ENCODE assay signal across 11 mouse cellular contexts in the genomic region with DNA sequence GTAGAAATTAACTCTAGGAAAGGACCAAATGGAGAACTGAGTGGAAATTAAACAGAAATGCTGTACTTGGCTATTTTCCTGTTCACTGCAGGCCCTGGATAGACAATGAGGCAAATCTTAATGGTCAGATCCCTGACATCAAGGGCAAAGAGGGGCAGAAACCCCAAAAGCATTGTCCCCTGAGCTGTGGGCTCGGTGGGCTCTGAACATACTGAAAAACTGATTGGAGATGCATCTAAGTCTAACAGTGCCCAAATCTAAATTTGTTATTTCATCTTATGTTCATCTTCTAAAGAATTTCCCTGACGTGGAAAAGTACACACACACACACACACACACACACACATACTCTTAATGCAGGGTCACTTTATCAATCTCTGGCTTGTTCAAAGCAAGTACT. TPM values are rescaled to one million over a fixed set of nuclear protein-coding genes. Genes with fewer than 3 reads are reported as not detected.
A peak's percentile ranks its signal among the peaks of the same experiment; 100 is the strongest.
DNase-seq lines count a peak whose midpoint lies in the region; ATAC-seq and TF ChIP-seq lines count a peak whose summit lies in the region.
"Had no signal": no experiment of that assay in that cellular context is flagged by ENCODE, and none has a peak within 500 bp of the region (broad histone marks: within the 10 kb centered on the region; RNA-seq: fewer than 3 reads in every experiment).

No protein-coding gene starts in this region.

- H3K27me3 ChIP-seq in heart, postnatal 0 days (ENCODE audit: control insufficient read depth, insufficient read depth, low read length), result no peaks in the 10 kb centered on the region
- no peaks in the 10 kb centered on the region for H3K27me3 ChIP-seq in embryonic facial prominence, embryonic 13.5 days
- no peaks in the 10 kb centered on the region for H3K27me3 ChIP-seq in hindbrain, embryonic 14.5 days (ENCODE audit: control insufficient read depth, insufficient read depth, low read length)
- H3K27me3 ChIP-seq in midbrain, embryonic 12.5 days, result no peaks in the 10 kb centered on the region; the same call in 1 of the 2 replicates

- H3K4me2 ChIP-seq in heart, postnatal 0 days (ENCODE audit: low read depth, low read length), result peak overlapping the region; percentile 94
- H3K4me2 ChIP-seq in embryonic facial prominence, embryonic 13.5 days, result peak overlapping the region; percentile 81
- H3K4me2 ChIP-seq in hindbrain, embryonic 14.5 days (replicated peaks), result peak overlapping the region; percentile 84
- H3K4me2 ChIP-seq in midbrain, embryonic 12.5 days (replicated peaks), result peak overlapping the region; percentile 61

- peak overlapping the region; percentile 73 for H3K4me3 ChIP-seq in heart, postnatal 0 days (ENCODE audit: low read depth, low read length)
- H3K4me3 ChIP-seq in embryonic facial prominence, embryonic 13.5 days, result peak overlapping the region; percentile 78; the same call in 1 of the 2 replicates
- peak overlapping the region; percentile 54 for H3K4me3 ChIP-seq in hindbrain, embryonic 14.5 days (replicated peaks; ENCODE audit: low read length)
- H3K4me3 ChIP-seq in midbrain, embryonic 12.5 days, result peak overlapping the region; percentile 78

- no peaks in the 10 kb centered on the region for H3K9me3 ChIP-seq in heart, postnatal 0 days (replicated peaks; ENCODE audit: control insufficient read depth, low read length)
- H3K9me3 ChIP-seq in embryonic facial prominence, embryonic 13.5 days, result no peaks in the 10 kb centered on the region
- no peaks in the 10 kb centered on the region for H3K9me3 ChIP-seq in hindbrain, embryonic 14.5 days (ENCODE audit: control insufficient read depth, low read length)
- H3K9me3 ChIP-seq in midbrain, embryonic 12.5 days, result no peaks in the 10 kb centered on the region
- H3K9me3 ChIP-seq: G1E had no signal

- no peaks in the 10 kb centered on the region for H3K4me1 ChIP-seq in heart, postnatal 0 days (ENCODE audit: control insufficient read depth, insufficient read depth)
- peaks cover 16% of the 10 kb centered on the region for H3K4me1 ChIP-seq in embryonic facial prominence, embryonic 13.5 days
- peaks cover 28% of the 10 kb centered on the region for H3K4me1 ChIP-seq in hindbrain, embryonic 14.5 days (replicated peaks; ENCODE audit: control insufficient read depth, insufficient read depth, low read length)
- H3K4me1 ChIP-seq in midbrain, embryonic 12.5 days, result peaks cover 20% of the 10 kb centered on the region

- no peak for TF ChIP-seq EP300 in heart, postnatal 0 days (IDR thresholded peaks at IDR 0.05; ENCODE audit: low read depth)

- 0 out of 2 replicates have a peak overlapping the region, but pooled peaks have one; percentile 65 for H3K9ac ChIP-seq in heart, postnatal 0 days (replicated peaks; ENCODE audit: low read depth, low read length)
- 0 out of 2 replicates have a peak overlapping the region, but pooled peaks have one; percentile 84 for H3K9ac ChIP-seq in embryonic facial prominence, embryonic 13.5 days
- H3K9ac ChIP-seq in hindbrain, embryonic 14.5 days, result peak overlapping the region; percentile 82
- H3K9ac ChIP-seq in midbrain, embryonic 12.5 days (replicated peaks), result peak overlapping the region; percentile 85; the same call in 1 of the 2 replicates

- ATAC-seq in heart, postnatal 0 days (ENCODE audit: insufficient read depth, low read depth), result no peak
- no peak for ATAC-seq in embryonic facial prominence, embryonic 13.5 days (ENCODE audit: insufficient number of reproducible peaks, insufficient read depth, low FRiP score, low TSS enrichment, low read depth)
- no peak for ATAC-seq in hindbrain, embryonic 14.5 days (ENCODE audit: low FRiP score)
- ATAC-seq in midbrain, embryonic 12.5 days (ENCODE audit: low FRiP score, low read depth), result no peak

- peak overlapping the region; percentile 73 for H3K27ac ChIP-seq in heart, postnatal 0 days (ENCODE audit: low read depth)
- H3K27ac ChIP-seq in embryonic facial prominence, embryonic 13.5 days, result no peak overlapping the region
- H3K27ac ChIP-seq in hindbrain, embryonic 14.5 days, result peak overlapping the region; percentile 97
- peak overlapping the region; percentile 96 for H3K27ac ChIP-seq in midbrain, embryonic 12.5 days (replicated peaks)

- H3K36me3 ChIP-seq in heart, postnatal 0 days (replicated peaks; ENCODE audit: control insufficient read depth, insufficient read depth, low read length), result no peaks in the 10 kb centered on the region
- no peaks in the 10 kb centered on the region for H3K36me3 ChIP-seq in embryonic facial prominence, embryonic 13.5 days
- H3K36me3 ChIP-seq in hindbrain, embryonic 14.5 days (replicated peaks; ENCODE audit: control insufficient read depth, insufficient read depth), result no peaks in the 10 kb centered on the region
- H3K36me3 ChIP-seq in midbrain, embryonic 12.5 days, result no peaks in the 10 kb centered on the region
- H3K36me3 ChIP-seq: G1E had no signal

- no peak for DNase-seq in heart, postnatal 0 days (ENCODE audit: low spot score)
- DNase-seq in heart, adult 8-10 months (ENCODE audit: low spot score), result no peak
- DNase-seq in hindbrain, embryonic 14.5 days (ENCODE audit: low spot score), result no peak
- no peak for DNase-seq in urinary bladder, postnatal 10 days (ENCODE audit: low spot score)
- no peak for DNase-seq in lung, postnatal 10 days
- no peak for DNase-seq in urinary bladder, adult 2 months (ENCODE audit: low spot score)

- no peak for TF ChIP-seq CTCF in heart, postnatal 0 days (IDR thresholded peaks at IDR 0.05; ENCODE audit: low read depth)

- WGBS in heart, postnatal 0 days, result 67% methylated on average over 2 of the region's 2 CpGs
- 63% methylated on average over 2 of the region's 2 CpGs for WGBS in embryonic facial prominence, embryonic 13.5 days
- 65% methylated on average over 2 of the region's 2 CpGs for WGBS in hindbrain, embryonic 14.5 days
- WGBS in midbrain, embryonic 12.5 days, result 74% methylated on average over 2 of the region's 2 CpGs

RNA-seq across cellular contexts. Expression of gene Apbb1, which starts 0.5 kb away (rescaled TPM):
- total RNA-seq in heart, postnatal 0 days (2014; rRNA removed; ENCODE audit: low replicate concordance), result 48.0 and 170 TPM in 2 replicates
- 67.3 and 69.7 TPM in 2 replicates for polyA plus RNA-seq in heart, postnatal 0 days (2015; fragmentation: Nextera tagmentation; extraction: Ambion mirVana)
- total RNA-seq in heart, adult 8-10 months (2022), result 100 to 1,000 TPM; 118 to 143 (median 136) TPM
- 59.9 and 62.3 TPM in 2 replicates for polyA plus RNA-seq in embryonic facial prominence, embryonic 13.5 days (2015; fragmentation: Nextera tagmentation; extraction: Ambion mirVana)
- 224 and 243 TPM in 2 replicates for polyA plus RNA-seq in hindbrain, embryonic 14.5 days (2014; fragmentation: Nextera tagmentation; extraction: Ambion mirVana)
- polyA plus RNA-seq in midbrain, embryonic 12.5 days (2016; fragmentation: Nextera tagmentation; extraction: Ambion mirVana), result 166 TPM in 2 replicates
- 36.9 and 42.2 TPM in 2 replicates for polyA plus RNA-seq in urinary bladder, adult 2 months (2012; rRNA removed)

RNA-seq across cellular contexts. Expression of gene Hpx, which starts 18.0 kb away (rescaled TPM):
- 0.38 and 1.0 TPM in 2 replicates for total RNA-seq in heart, postnatal 0 days (2014; rRNA removed; ENCODE audit: low replicate concordance)
- polyA plus RNA-seq in heart, postnatal 0 days (2015; fragmentation: Nextera tagmentation; extraction: Ambion mirVana), result 0.15 and 0.18 TPM in 2 replicates
- total RNA-seq in heart, adult 8-10 months (2022), result under 1 TPM in 1 of 4 experiments, not detected in 3; 0.28 TPM
- 0.37 and 3.7 TPM in 2 replicates for polyA plus RNA-seq in embryonic facial prominence, embryonic 13.5 days (2015; fragmentation: Nextera tagmentation; extraction: Ambion mirVana)
- polyA plus RNA-seq in hindbrain, embryonic 14.5 days (2014; fragmentation: Nextera tagmentation; extraction: Ambion mirVana), result 0.13 TPM in 1 of 2 replicates, not detected in the other
- 0.27 and 0.35 TPM in 2 replicates for polyA plus RNA-seq in midbrain, embryonic 12.5 days (2016; fragmentation: Nextera tagmentation; extraction: Ambion mirVana)
- 1.6 and 2.1 TPM in 2 replicates for polyA plus RNA-seq in urinary bladder, adult 2 months (2012; rRNA removed)
- total RNA-seq: G1E; layer of hippocampus, postnatal 10 days; neutrophil, adult 5-6 weeks had no signal
- polyA plus RNA-seq: G1E had no signal

RNA-seq across cellular contexts. Expression of gene Smpd1, which starts 27.8 kb away (rescaled TPM):
- total RNA-seq in heart, postnatal 0 days (2014; rRNA removed; ENCODE audit: low replicate concordance), result 159 and 173 TPM in 2 replicates
- polyA plus RNA-seq in heart, postnatal 0 days (2015; fragmentation: Nextera tagmentation; extraction: Ambion mirVana), result 81.0 and 85.3 TPM in 2 replicates
- 100 to 1,000 TPM; 168 to 182 (median 178) TPM for total RNA-seq in heart, adult 8-10 months (2022)
- 36.7 and 37.1 TPM in 2 replicates for polyA plus RNA-seq in embryonic facial prominence, embryonic 13.5 days (2015; fragmentation: Nextera tagmentation; extraction: Ambion mirVana)
- polyA plus RNA-seq in hindbrain, embryonic 14.5 days (2014; fragmentation: Nextera tagmentation; extraction: Ambion mirVana), result 95.9 and 106 TPM in 2 replicates
- 48.5 and 51.1 TPM in 2 replicates for polyA plus RNA-seq in midbrain, embryonic 12.5 days (2016; fragmentation: Nextera tagmentation; extraction: Ambion mirVana)
- 31.3 and 38.4 TPM in 2 replicates for polyA plus RNA-seq in urinary bladder, adult 2 months (2012; rRNA removed)

RNA-seq across cellular contexts. Expression of gene Trim3, which starts 51.4 kb away (rescaled TPM):
- total RNA-seq in heart, postnatal 0 days (2014; rRNA removed; ENCODE audit: low replicate concordance), result 32.3 and 56.5 TPM in 2 replicates
- polyA plus RNA-seq in heart, postnatal 0 days (2015; fragmentation: Nextera tagmentation; extraction: Ambion mirVana), result 18.0 and 18.1 TPM in 2 replicates
- total RNA-seq in heart, adult 8-10 months (2022), result 10 to 100 TPM; 21.2 to 26.8 (median 23.5) TPM
- 41.3 and 49.1 TPM in 2 replicates for polyA plus RNA-seq in embryonic facial prominence, embryonic 13.5 days (2015; fragmentation: Nextera tagmentation; extraction: Ambion mirVana)
- polyA plus RNA-seq in hindbrain, embryonic 14.5 days (2014; fragmentation: Nextera tagmentation; extraction: Ambion mirVana), result 85.5 and 90.7 TPM in 2 replicates
- polyA plus RNA-seq in midbrain, embryonic 12.5 days (2016; fragmentation: Nextera tagmentation; extraction: Ambion mirVana), result 54.1 and 55.5 TPM in 2 replicates
- 57.0 and 64.8 TPM in 2 replicates for polyA plus RNA-seq in urinary bladder, adult 2 months (2012; rRNA removed)

RNA-seq across cellular contexts. Expression of gene Timm10b, which starts 57.9 kb away (rescaled TPM):
- 54.2 and 128 TPM in 2 replicates for total RNA-seq in heart, postnatal 0 days (2014; rRNA removed; ENCODE audit: low replicate concordance)
- polyA plus RNA-seq in heart, postnatal 0 days (2015; fragmentation: Nextera tagmentation; extraction: Ambion mirVana), result 211 and 213 TPM in 2 replicates
- total RNA-seq in heart, adult 8-10 months (2022), result 10 to 100 TPM; 75.1 to 86.0 (median 79.7) TPM
- 161 and 178 TPM in 2 replicates for polyA plus RNA-seq in embryonic facial prominence, embryonic 13.5 days (2015; fragmentation: Nextera tagmentation; extraction: Ambion mirVana)
- 147 and 154 TPM in 2 replicates for polyA plus RNA-seq in hindbrain, embryonic 14.5 days (2014; fragmentation: Nextera tagmentation; extraction: Ambion mirVana)
- polyA plus RNA-seq in midbrain, embryonic 12.5 days (2016; fragmentation: Nextera tagmentation; extraction: Ambion mirVana), result 135 and 143 TPM in 2 replicates
- polyA plus RNA-seq in urinary bladder, adult 2 months (2012; rRNA removed), result 90.1 and 108 TPM in 2 replicates
